Mouse (Mus musculus) E14TG2a.4 (cell line): ENCODE measurements around the gene Hist1h4h.

Experiments
- CTCF ChIP-seq: conservative IDR thresholded peaks from 2 replicates; pipeline ENCODE4 v1.5.1; 2014; ENCODE audit warnings: low read length
- NANOG ChIP-seq: IDR thresholded peaks from 2 replicates; pipeline ENCODE4 v1.6.1; 2014; ENCODE audit warnings: borderline replicate concordance, low read length, mixed read lengths

DNA sequence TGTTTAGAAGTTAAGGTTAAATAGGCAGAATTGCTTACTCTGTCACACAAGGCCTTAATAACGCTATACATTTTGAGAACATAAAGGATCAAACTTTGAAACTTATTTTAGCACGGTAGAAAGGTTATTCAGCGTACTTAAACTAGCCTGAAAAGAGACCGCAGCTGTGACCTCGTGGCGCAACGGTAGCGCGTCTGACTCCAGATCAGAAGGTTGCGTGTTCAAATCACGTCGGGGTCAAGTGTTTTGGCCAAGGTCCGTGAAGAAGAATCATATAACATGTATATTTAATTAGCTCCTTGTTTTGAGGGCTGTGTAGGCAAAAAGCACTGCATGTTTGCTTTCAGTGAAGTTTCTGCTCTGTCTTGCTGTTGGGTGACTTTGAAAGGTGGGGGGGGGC, 24.5 kb upstream of the Hist1h4h start:
- TF ChIP-seq NANOG (no peak), CTCF (no peak)
